Mouse (Mus musculus) liver, postnatal 0 days (tissue): Measurements from ENCODE around the gene Rpl5. TPM values are rescaled to one million over a fixed set of nuclear protein-coding genes. Genes with fewer than 3 reads are reported as not detected.

Experiments used
- ATAC-seq: fragments of 200-750 bp; cut with Nextera tagmentation; 2 replicates; pipeline ENCODE4 v1.8.0; 2017; ENCODE audit warnings: mild to moderate bottlenecking, moderate library complexity
- DNase-seq: peaks from one replicate; pipeline ENCODE4 v3.0.0-alpha.2; 2016
- H3K27ac ChIP-seq: fragments of 300-500 bp; sonication (generic); 2 replicates; pipeline ENCODE4 v1.5.1; 2014; ENCODE audit warnings: antibody characterized with exemption, moderate library complexity, mild to moderate bottlenecking, low read depth
- H3K27me3 ChIP-seq: fragments of 300-500 bp; sonication (generic); 2 replicates; pipeline ENCODE4 v1.6.1; 2014; ENCODE audit warnings: low read length, control low read depth, mixed read lengths; ENCODE audit not compliant: insufficient read depth
- H3K36me3 ChIP-seq: fragments of 300-500 bp; sonication (generic); replicated peaks from 2 replicates; pipeline ENCODE4 v1.6.1; 2014; ENCODE audit warnings: mild to moderate bottlenecking, control low read depth, low read length, moderate library complexity, mixed read lengths; ENCODE audit not compliant: insufficient read depth
- H3K4me1 ChIP-seq: fragments of 300-500 bp; sonication (generic); 2 replicates; pipeline ENCODE4 v1.6.1; 2014; ENCODE audit warnings: antibody characterized with exemption, mild to moderate bottlenecking, control low read depth; ENCODE audit not compliant: insufficient read depth
- H3K4me2 ChIP-seq: fragments of 300-500 bp; sonication (generic); 2 replicates; pipeline ENCODE4 v1.6.1; 2014; ENCODE audit warnings: low read depth, mild to moderate bottlenecking, low read length, moderate library complexity, mixed read lengths
- H3K4me3 ChIP-seq: fragments of 300-500 bp; sonication (generic); 2 replicates; pipeline ENCODE4 v1.5.1; 2014; ENCODE audit warnings: low read depth, low read length
- H3K9ac ChIP-seq: fragments of 300-500 bp; sonication (generic); replicated peaks from 2 replicates; pipeline ENCODE4 v1.6.1; 2014; ENCODE audit warnings: mild to moderate bottlenecking, moderate library complexity
- H3K9me3 ChIP-seq: fragments of 300-500 bp; sonication (generic); 2 replicates; pipeline ENCODE4 v1.6.1; 2016; ENCODE audit warnings: mild to moderate bottlenecking, control low read depth, low read length, mixed read lengths
- CTCF ChIP-seq: sonication (generic); IDR thresholded peaks from 2 replicates; pipeline ENCODE4 v1.5.1; 2016; ENCODE audit warnings: antibody characterized with exemption, low read depth
- EP300 ChIP-seq: IDR thresholded peaks from 2 replicates; pipeline ENCODE4 v1.6.1; 2016; ENCODE audit warnings: antibody characterized with exemption, low read depth, mild to moderate bottlenecking
- WGBS: fragments of 180-500 bp; shearing (Covaris S2); extraction: QIAGEN DNeasy Blood & Tissue Kit; methylation state at CpG from one replicate; pipeline ENCODE4 v1.1.7; 2014; ENCODE audit not compliant: insufficient replicate concordance; 5-methylcytosine and 5-hydroxymethylcytosine counted together
- polyA plus RNA-seq: library from polyadenylated mRNA; unstranded; fragments of >200 nt; fragmentation: Nextera tagmentation; extraction: Ambion mirVana; gene quantifications from 2 replicates; pipeline ENCODE4 v1.2.1, GENCODE M21; 2015

Gene Rpl5
- polyA plus RNA-seq = 20.2 TPM in 2 replicates

DNA sequence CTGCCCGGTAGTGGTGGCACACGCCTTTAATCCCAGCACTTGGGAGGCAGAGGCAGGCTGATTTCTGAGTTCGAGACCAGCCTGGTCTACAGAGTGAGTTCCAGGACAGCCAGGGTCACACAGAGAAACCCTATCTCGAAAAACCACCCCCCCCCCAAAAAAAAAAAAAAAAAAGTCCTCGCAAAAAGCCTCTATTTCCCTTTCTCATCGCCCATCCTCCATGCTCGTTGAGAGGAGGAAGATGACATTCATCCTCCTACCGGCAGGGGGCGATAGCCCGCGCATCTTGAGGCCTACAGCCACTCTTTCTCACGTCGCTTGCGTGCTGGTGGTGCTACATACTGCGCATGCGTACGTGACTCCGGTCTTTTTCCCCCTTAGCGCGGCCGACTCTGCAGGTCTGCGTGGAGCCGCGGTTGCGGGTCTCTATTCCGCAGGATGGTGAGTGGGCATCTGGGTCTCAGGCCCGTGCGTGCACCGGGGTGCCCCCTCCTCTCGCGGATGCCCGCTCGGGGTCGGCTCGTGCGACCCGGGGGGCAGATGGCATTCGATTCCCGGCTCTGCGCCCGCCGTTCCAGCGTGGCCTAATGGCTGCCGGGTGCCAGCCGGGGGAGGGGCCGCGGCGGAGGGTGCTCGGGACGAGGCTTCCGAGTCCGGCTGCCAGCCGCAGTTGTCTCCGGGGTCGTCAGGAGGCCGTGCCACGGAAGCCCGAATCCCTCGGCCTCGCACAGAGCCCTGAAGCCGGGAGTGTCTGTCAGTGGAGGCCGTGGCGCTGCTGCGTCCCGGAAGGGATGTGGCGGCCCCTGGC is at the start of gene Rpl5:
Gene Rpl5 (plus strand): TSS at position 297 of the 808 bp plus-strand sequence.
- H3K27me3 ChIP-seq = no peaks in the 10 kb centered on the region
- H3K4me2 ChIP-seq = peak within 1 kb of the TSS; percentile 78
- DNase-seq = peak; percentile 95
- 3% methylated on average over 66 of the region's 66 CpGs for WGBS
- TF ChIP-seq CTCF (peak; percentile 99), EP300 (no peak)
- H3K4me1 ChIP-seq = peaks cover 7% of the 10 kb centered on the region; the same call in 1 of the 2 replicates
- H3K27ac ChIP-seq = peak within 1 kb of the TSS; percentile 78
- peak within 1 kb of the TSS; percentile 95 for H3K4me3 ChIP-seq
- H3K36me3 ChIP-seq = peaks cover 28% of the 10 kb centered on the region
- ATAC-seq = peak; percentile 96
- H3K9me3 ChIP-seq = no peaks in the 10 kb centered on the region
- peak within 1 kb of the TSS; percentile 94 for H3K9ac ChIP-seq

DNA sequence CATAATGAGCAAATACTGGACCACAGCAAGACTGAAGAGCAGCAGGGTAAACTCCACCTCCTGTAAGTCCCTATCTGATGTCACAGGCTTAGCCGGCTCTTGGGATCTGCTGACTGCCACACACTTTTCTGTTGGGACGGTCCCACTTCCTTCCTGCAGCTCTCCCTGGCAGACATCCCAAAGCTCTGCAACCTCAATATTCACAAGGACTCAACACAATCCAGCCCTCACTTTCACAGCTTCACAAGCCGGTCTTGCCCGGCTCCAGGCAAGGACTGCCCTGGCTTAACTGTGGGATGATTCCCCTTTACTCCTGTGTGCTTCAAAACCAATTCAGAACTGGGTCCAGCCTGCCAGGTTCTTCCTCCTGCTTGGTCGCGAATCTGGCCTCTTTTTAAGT is 46.5 kb upstream of the Rpl5 start:
- H3K4me2 ChIP-seq = peak overlapping the region; percentile 26; the same call in 1 of the 2 replicates
- H3K9me3 ChIP-seq = 0 out of 2 replicates have a peak, but pooled peaks cover 4% of the 10 kb centered on the region
- H3K9ac ChIP-seq = no peak overlapping the region; the same call in 1 of the 2 replicates
- no peak overlapping the region for H3K4me3 ChIP-seq
- no peaks in the 10 kb centered on the region for H3K27me3 ChIP-seq
- TF ChIP-seq EP300 (no peak), CTCF (no peak)
- 0 out of 2 replicates have a peak, but pooled peaks have one; percentile 33 for ATAC-seq
- peak; percentile 24 for DNase-seq
- H3K36me3 ChIP-seq = peaks cover 3% of the 10 kb centered on the region; the same call in 1 of the 2 replicates
- H3K27ac ChIP-seq = no peak overlapping the region
- 37% methylated on average over 6 of the region's 6 CpGs for WGBS
- H3K4me1 ChIP-seq = peaks cover 27% of the 10 kb centered on the region

DNA sequence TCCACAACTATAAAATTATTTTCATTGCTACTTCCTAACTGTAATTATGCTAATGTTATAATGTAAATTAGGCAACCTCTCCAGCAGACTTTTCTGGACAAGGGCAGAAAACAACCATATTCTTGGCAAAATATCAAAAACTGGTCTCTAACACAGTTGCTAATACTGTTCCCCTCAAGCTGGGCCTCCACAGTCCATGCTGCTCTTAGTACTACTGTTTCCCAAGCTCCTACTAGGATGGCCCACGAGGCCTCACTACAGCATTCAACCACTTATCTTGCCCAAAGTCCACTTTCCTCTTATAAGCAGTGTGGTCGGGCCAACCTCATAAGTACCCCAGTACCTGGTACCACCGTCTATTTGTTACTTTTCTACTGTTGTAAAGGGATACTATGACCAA is 45.7 kb upstream of the Rpl5 start:
- ATAC-seq = no peak

DNA sequence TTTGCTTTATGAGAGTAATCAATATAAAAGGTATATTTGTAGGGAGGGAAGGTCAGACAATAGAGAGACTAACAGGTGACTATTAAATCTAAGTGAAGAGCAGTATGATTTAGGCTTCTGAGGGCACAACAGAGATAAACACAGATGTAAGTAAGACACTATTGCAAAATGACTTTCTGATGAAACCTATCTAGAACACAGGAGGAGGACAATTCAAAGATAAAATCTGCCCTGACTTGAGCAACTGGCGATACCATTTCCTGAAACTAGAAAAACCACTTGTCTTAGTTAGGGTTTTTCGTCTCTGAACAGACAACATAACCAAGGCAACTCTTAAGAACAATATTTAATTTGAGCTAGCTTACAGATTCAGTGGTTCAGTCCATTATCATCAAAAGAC is 44.8 kb upstream of the Rpl5 start:
- Histone ChIP-seq H3K4me1 (peaks cover 27% of the 10 kb centered on the region), H3K36me3 (peaks cover 3% of the 10 kb centered on the region; the same call in 1 of the 2 replicates), H3K27ac (peak overlapping the region; percentile 57; the same call in 1 of the 2 replicates), H3K4me2 (no peak overlapping the region), H3K9ac (no peak overlapping the region), H3K4me3 (no peak overlapping the region), H3K9me3 (no peaks in the 10 kb centered on the region), H3K27me3 (no peaks in the 10 kb centered on the region)
- TF ChIP-seq EP300 (no peak; the same call in 1 of the 2 replicates), CTCF (no peak)
- 18% methylated on average over 2 of the region's 2 CpGs for WGBS
- ATAC-seq (0 out of 2 replicates have a peak, but pooled peaks have one; percentile 28), DNase-seq (no peak)

More for the DNA sequence above, 45.7 kb upstream of the Rpl5 start:
- Histone ChIP-seq H3K4me3 (no peak overlapping the region), H3K36me3 (peaks cover 3% of the 10 kb centered on the region; the same call in 1 of the 2 replicates), H3K27me3 (no peaks in the 10 kb centered on the region), H3K4me2 (no peak overlapping the region), H3K9me3 (0 out of 2 replicates have a peak, but pooled peaks cover 4% of the 10 kb centered on the region), H3K4me1 (peaks cover 27% of the 10 kb centered on the region), H3K9ac (no peak overlapping the region), H3K27ac (peak overlapping the region; percentile 57)
- no peak for DNase-seq
- 47% methylated on average over 3 of the region's 3 CpGs for WGBS
- TF ChIP-seq EP300 (no peak), CTCF (no peak)

DNA sequence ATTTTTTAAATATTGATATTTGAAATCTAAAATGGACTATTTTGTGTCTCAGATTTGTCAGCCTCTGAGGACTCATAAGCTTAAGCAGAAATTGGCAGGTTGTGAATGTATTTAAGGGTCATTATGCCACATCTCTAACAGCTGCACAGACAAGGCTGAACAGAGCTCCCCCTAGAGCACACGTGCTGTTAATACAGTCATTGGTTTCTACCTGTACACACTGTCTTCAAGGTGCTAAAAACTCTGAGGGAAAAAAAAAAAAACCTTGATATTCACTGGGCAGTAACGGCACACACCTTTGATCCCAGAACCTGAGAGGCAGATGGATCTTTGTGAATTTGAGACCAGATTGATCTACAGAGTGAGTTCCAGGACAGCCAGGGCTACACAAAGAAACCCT is 41.3 kb upstream of the Rpl5 start:
- Histone ChIP-seq H3K36me3 (no peaks in the 10 kb centered on the region), H3K27ac (no peak overlapping the region), H3K4me1 (peaks cover 14% of the 10 kb centered on the region), H3K9ac (no peak overlapping the region), H3K4me3 (no peak overlapping the region), H3K4me2 (no peak overlapping the region), H3K27me3 (no peaks in the 10 kb centered on the region), H3K9me3 (no peaks in the 10 kb centered on the region)
- DNase-seq = no peak
- ATAC-seq = no peak
- TF ChIP-seq EP300 (no peak), CTCF (peak; percentile 72)
- WGBS = 36% methylated on average over 2 of the region's 2 CpGs

DNA sequence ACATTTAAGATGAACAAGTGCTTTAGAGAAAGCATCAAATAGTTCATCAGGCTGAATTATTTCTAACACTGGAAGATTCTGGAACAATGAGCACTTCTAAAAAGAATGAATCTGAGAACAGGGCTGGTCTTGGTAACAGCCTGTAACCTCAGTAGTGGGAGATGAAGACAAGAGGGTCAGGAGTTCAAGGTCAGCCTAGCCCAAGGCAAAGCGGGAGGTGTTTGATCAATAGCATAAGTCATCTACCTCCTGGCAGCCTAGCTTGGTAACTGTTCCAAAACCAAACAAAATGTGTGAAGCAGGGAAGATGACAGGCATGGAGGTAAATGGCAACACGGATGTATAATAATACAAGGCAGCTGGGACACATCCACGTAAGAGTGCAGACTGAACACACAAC is 36.3 kb upstream of the Rpl5 start:
- WGBS = 74% methylated on average over 3 of the region's 3 CpGs
- no peak for DNase-seq
- ATAC-seq = no peak

More for the DNA sequence above, 36.3 kb upstream of the Rpl5 start:
- no peaks in the 10 kb centered on the region for H3K36me3 ChIP-seq
- H3K9ac ChIP-seq = no peak overlapping the region
- H3K9me3 ChIP-seq = no peaks in the 10 kb centered on the region
- H3K27ac ChIP-seq = no peak overlapping the region
- H3K4me2 ChIP-seq = no peak overlapping the region
- no peak overlapping the region for H3K4me3 ChIP-seq
- peaks cover 37% of the 10 kb centered on the region for H3K4me1 ChIP-seq
- TF ChIP-seq EP300 (no peak), CTCF (no peak)
- no peaks in the 10 kb centered on the region for H3K27me3 ChIP-seq
